Mouse (Mus musculus): ENCODE measurements at regions not wholly inside any gene's neighbourhood (a gene's known extent, or its start where the extent isn't known, plus 50 kb on each side); places are given as distances from the start of the nearest gene placed in this dataset.

- peak; percentile 18 for DNase-seq (ENCODE audit: low read depth)
Observed at GRCm38 (mm10) chr5:101120509-101121201, 275.1 kb downstream of the Gpat3 start.

DNA sequence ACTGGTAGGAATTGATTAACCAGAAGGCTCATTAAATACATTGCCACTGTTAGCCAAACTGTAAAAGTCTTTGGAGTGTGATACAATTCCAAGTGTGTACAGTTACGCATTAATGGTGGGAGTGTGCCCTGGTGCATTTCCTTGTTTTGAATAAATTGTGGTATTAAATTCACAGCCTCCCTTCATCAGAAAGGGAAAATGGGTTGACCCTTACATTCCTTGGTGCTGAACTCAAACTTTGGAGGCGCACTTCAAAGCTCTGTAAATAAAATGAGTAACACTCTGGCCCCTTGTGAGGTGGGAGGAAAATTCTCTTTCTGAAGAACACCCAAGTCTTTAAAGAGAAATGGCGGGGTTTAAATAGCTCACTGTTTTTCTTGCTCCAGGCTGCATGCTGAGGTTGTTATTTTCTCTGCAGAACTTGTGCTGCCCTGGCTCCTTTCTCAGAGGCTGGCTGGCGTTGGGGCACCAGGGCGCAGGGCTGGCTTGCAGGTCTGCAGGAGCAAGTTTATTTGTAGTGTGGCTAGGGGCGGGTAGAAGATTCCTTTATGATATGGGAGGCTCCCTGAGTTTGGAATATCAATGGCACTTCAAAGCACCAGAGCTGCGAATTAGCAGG, 266.7 kb downstream of the Gpat3 start:
- no peak for DNase-seq (ENCODE audit: low read depth)

DNA sequence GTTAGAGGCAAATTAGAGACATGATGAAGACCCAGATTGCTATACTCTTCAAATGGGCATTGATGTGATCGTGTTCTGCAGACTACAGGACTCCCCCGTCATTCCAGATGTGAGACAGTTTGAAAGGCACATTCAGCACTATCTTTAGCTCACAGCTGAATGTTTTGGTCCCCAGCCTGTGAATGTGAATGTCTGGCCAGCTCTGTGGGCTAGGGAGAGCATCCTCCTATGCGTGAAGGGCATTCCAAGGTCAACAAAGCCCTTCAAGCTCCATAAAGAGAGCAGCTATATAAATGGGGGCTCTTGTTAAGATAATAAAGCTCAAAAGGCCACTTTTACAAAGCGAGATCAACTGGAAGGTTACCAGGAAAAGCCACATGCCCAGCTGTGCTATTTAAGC, 266.1 kb downstream of the Gpat3 start:
- DNase-seq (ENCODE audit: low read depth) = no peak

DNA sequence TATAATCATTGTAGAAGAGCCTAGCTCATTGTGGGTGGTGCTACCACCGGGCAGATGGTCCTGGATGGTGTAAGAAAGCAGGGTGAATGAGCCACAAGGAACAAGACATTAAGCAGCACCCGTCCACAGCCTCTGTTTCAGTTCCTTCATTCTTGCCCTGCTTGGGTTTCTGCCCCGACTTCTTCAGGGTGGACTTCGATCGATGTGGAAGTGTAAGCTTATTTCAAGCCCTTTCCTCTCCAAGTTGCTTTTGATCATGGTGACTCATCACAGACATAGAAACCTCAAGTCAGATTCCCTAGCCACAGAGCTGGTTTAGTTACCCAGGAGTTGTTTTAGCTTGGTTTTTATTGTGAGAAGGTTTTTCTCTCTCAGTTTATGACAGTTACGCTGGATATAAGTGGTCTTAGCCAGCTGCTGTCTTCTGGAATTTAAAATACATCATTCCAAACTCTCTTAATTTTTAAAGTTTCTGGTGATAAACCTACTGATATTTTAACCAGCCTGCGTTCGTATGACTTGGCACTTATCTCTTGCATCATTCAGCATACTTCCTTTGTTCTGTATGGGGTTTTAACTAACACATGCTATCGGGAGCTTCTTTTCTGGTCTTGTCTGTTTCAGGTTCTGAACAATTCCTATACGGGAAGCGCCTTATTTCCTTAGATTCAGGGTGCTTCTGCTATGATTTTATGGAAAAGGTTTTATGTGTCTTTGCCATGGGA, 255.6 kb downstream of the Gpat3 start:
- DNase-seq (ENCODE audit: low read depth) = peak; percentile 57

DNA sequence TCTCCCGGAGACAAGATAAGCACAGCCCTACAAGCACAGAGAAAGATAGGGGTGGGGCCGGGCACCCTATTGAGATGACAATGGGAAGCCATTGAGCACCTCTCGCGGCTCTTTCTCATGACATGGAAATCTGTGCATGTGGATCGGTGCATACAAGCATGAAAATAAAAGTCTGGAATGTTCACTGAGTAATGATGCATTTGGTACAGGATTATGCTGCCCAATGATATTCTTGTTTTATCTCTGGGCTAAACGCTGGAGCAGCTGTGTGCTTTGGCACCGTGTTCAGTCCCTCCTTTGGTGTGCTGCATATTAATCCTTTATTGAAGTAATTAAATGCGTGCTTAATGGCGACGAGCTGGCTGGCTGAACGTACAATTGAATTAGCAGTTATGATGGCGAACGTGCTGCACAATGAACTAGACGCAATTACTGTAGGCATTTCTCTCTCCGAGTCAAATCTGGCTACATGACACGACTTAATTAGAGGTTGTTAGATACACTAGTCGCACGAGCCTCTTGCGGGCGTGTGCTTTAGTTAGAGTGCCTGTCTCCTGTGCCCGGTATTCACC, 245.6 kb downstream of the Gpat3 start:
- DNase-seq (ENCODE audit: low read depth) = no peak

DNA sequence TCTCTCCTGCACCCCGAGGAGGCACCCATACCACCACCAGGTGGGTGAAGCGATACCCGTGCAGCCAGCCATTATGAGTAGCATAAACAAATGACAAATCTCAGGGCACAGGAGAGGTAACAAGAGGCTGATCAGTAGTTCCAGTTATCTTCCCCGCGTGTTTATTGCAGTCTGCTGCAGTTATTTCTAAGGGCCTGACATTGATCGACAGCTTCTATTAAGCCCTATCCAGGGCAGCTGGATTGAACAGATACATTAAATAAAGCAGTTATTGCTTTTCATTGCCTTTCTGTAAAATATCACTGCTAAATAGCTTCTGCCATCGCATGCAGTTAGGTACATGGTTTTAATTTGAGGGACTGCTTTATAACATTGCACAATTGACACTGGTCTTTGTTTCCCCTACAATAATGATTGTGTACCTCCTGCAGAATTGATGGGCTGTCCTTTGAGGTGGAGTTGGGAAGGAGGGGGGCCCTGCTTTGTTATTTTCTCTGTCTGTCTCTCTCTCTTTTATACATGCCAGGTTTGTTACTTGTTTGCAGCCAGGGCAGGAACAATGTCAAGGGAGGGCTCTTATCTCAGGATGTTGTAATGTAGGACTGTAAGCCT, 245.0 kb downstream of the Gpat3 start:
- no peak for DNase-seq (ENCODE audit: low read depth)

- DNase-seq (ENCODE audit: low read depth) = no peak
Observed at GRCm38 (mm10) chr5:101085199-101085598, 239.7 kb downstream of the Gpat3 start.

DNA sequence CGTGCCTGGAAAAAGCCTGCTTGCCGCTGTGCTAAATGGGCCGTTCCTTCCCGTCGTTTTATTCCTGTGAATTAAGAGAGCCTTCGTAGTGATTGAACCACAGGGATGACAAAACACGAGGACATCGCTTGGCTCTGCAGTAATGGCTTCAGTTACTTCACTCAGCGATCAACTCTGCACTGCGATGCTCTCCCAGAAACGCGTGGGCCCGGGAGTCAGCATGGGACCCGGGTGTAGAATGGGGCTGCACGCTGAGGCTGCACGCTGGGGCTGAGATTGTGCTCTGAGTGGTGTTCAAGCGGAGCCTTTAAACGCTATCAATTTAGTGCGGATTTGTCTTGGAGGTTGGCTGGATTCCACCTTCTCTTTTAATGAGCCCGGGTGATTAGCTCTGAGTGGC, 237.1 kb downstream of the Gpat3 start:
- DNase-seq (ENCODE audit: low read depth) = no peak

- no peak for DNase-seq (ENCODE audit: low read depth)
Observed at GRCm38 (mm10) chr5:101064308-101064707, 218.8 kb downstream of the Gpat3 start.

DNA sequence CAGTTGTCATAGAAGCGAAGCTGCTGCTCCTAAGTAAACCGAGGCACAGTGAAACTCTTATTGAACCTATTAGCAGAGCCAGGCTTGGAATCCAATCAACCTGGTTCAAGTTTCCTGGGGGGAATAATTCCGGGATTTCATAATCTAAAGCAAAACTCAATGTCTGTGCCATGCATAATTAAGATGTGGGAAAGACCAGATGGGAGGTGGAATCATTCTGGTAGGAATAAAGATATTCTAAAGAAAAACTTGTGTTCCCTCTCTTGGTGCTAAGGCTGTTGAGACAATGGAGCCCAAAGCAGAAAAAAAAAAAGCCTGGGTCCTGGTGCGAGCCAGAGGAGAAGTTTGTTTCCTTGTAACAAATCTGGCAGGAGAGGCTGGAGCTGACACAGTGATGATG, 217.7 kb downstream of the Gpat3 start:
- no peak for DNase-seq (ENCODE audit: low read depth)

- DNase-seq (ENCODE audit: low read depth) = no peak
Observed at GRCm38 (mm10) chr5:101051591-101051990, 206.1 kb downstream of the Gpat3 start.

DNA sequence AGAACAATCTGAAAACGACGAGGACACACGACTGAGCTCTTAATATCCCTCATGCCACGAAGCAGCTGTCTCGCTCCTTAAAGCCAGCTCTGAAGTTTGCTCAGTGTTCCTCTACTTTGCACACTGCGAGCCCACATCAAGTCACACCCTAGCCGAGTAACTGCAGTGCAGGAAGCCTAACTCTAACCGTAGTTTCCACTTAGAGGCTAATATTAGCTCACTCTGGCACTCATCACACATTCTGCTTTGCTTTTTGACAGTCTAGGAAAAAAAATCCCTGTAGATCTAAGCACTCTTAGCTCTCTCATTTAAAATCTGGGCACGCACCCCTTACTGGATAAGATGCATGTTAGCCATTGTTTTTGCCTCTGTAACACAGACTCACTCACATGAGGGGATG, 195.0 kb downstream of the Gpat3 start:
- DNase-seq (ENCODE audit: low read depth) = no peak

GRCm38 (mm10) chr5:101032968-101033367, 187.5 kb downstream of the Gpat3 start:
- no peak for DNase-seq (ENCODE audit: low read depth)

DNA sequence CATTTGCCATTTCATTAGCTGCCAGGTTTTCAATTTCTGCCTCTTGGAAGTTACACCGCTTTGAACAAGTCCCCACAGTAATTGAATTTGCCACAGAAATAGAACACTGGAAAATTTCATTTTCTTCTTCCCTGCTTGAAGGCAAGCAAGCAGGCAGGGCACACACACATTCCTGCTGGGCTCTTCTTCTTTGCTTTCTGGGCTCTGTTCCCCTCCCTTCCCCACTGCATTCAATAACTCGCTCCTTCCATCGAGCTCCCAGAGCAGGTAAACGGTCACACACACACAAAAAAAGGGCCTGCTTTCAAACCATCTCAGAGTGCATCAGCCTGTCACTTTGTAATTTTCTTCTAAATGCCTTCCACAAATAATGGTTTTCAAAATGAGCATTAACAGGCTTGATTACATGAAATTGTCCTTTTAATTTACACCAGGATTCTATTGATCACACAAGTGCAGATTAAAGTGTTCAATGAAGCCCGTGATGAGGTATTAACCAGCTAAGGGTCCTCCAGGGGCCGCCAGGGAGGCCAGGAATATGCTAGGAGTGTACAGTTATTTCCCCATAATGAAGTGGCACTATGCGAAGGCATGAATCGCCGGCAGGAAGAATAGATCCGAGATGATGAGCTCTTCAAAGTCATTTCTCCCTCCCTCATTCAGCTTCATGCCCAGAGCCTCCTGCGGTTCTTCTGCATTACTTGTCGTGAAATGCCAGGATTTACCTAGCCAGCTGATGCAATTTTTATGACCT, 186.8 kb downstream of the Gpat3 start:
- no peak for DNase-seq (ENCODE audit: low read depth)

DNA sequence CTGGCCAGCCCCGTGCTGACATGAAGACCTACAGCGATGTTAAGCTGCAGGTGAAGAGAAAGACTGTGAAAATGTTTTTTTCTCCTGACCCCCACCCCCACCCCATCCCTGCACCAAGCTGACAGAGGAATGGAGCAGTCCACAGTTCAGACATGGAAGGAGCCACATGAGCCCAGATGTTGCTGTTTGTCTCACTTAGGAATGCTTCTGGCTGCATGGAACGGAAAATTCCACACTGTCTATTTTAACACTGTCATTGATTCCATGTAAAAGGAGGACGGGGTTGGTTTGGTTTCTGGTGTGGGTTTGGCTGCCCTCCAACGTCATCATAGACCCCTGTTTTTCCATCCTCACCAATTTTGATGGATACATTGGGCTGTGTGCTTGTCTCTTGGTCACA, 179.3 kb downstream of the Gpat3 start:
- DNase-seq (ENCODE audit: low read depth) = no peak

DNA sequence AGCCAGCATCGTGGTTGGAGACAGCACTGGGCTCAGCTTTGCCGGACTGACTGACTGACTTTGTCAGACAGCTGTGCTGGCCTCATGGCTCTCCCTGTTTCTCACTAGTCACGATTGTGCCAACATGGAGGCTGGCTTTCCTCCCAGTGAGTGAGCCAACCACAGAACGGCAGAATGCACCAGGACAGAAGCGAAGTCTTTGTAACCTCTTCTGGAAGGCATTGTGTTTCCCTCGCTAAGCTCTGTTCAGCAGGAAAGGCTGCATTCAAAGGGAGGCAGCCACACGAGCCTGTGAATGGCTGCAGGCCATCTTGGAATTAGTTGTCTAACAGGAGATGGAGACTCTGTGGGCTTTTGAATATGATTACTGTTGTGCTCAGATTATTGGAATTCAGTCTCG, 178.3 kb downstream of the Gpat3 start:
- no peak for DNase-seq (ENCODE audit: low read depth)

- DNase-seq (ENCODE audit: low read depth) = peak; percentile 51
Observed at GRCm38 (mm10) chr5:101020784-101021183, 175.3 kb downstream of the Gpat3 start.

DNA sequence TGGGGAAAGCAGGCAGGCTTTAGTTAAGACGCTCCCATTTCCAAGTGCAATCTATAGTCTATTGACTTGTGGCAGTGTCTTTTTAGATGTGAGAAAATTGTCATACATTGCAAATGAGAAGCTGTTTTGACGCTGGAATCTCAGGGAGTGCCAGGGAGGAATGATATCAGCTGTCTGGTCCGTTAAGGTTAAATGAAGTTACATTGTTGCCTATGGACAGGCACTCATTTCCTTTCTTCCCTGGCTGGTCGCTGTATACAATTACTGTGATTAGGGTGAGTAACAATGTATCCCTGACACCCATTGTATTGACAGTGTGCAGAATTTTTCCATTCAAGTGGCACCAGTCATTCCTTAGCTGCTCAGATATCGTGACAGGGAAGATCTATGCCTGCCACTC, 168.3 kb downstream of the Gpat3 start:
- DNase-seq (ENCODE audit: low read depth) = no peak

GRCm38 (mm10) chr5:101005216-101005615, 159.7 kb downstream of the Gpat3 start:
- DNase-seq (ENCODE audit: low read depth) = peak; percentile 11

- DNase-seq (ENCODE audit: low read depth) = no peak
Observed at GRCm38 (mm10) chr5:101000436-101000835, 154.9 kb downstream of the Gpat3 start.

DNA sequence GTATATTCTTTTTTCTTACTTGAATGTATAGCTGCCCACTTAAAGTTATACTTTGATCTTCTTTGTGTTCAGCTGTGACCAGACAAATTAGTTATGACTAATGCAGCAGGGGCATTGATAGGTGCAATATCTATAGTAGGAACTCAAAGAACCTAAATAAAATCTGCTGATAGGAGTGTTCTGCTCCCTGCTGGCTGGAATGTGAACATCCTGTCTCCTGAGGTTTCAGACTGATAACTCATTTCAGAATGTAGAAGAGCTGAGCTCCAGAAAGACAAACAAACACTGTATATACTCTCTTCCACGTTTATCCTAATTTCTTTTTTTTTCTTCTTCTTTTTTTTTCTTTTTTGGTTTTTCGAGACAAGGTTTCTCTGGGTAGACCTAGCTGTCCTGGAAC, 146.9 kb downstream of the Gpat3 start:
- DNase-seq (ENCODE audit: low read depth) = peak; percentile 6

DNA sequence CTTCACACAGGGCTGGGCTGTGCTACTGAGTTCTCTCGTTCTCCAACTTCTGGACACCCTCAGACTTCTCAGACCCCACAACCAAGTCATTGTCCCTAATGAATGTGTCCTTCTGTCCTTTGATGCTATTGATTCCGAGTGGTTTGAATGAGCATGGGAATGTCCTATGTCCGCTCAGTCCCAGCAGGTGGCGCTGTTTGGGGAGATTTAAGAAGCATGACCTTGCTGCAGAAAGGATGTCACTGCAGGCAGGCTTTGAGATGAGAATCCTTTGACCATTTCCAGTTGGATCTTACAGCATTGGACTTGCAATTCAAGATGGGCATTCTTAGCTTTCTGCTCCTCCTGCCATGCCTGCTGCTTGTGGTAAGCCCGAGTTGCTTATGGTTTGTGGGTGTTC, 146.1 kb downstream of the Gpat3 start:
- peak; percentile 69 for DNase-seq (ENCODE audit: low read depth)

Data from 416B (cell line).